In the genomic region with DNA sequence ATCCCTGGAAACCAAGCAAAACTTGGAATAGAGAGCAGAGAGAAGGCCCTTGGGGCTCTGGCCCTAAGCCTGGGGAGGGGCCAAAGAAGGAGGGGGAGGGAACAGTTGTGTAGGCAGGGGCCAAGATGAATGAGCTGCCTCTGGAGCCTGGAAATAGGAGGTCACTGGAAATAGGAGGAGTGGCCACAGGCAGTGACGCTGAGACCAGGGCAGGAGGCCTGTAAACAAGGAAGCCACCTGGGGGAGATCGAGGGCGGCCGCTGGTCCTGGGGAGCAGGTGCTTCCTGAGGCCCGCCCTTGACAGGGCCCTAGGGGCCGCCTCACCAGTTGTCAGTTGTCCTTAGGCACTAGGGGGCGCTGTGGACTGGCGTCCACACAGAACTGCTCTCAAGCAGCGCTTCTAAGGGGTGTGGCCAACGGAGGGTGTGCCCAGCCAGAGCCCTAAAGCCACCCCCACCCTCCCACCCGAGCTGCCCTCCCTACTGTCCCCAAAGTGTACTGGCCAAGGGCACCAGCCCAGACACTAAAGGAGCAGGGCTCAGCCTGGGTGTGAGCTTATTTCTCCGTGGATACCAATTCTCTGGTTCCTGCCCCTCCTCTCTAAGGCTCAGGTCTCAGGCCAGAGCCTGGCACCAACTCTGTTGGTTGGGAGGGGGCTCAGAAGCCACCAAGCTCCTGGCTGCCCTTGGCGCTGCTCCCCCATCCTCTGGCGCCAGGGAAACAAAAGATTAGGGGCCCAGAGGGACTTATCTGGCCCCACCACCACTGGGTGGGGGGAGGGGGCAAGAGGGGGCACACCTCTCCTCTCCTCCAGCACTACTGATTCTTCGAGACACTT, we compare ENCODE assay signal across 7 mouse cellular contexts. TPM values are rescaled to one million over a fixed set of nuclear protein-coding genes. Genes with fewer than 3 reads are reported as not detected.
DNase-seq lines count a peak whose midpoint lies in the region; ATAC-seq lines count a peak whose summit lies in the region.

No protein-coding gene starts in this region.

- H3K4me1 ChIP-seq in heart, embryonic 16.5 days (ENCODE audit: control insufficient read depth, insufficient read depth, low read length), result peaks cover 16% of the 10 kb centered on the region
- H3K4me1 ChIP-seq in megakaryocyte, embryonic 14.5 days, result peaks cover 58% of the 10 kb centered on the region

- H3K36me3 ChIP-seq in heart, embryonic 16.5 days (ENCODE audit: control insufficient read depth, insufficient read depth), result peaks cover 7% of the 10 kb centered on the region
- peaks cover 49% of the 10 kb centered on the region for H3K36me3 ChIP-seq in megakaryocyte, embryonic 14.5 days (replicated peaks; ENCODE audit: low read length)

- peak; percentile 92 for DNase-seq in MN1 (ENCODE audit: low spot score)
- DNase-seq in brain, adult 2 months (ENCODE audit: low read depth, low spot score), result peak; percentile 85
- peak; percentile 94 to 95 for DNase-seq in kidney, postnatal 25 days
- DNase-seq in spleen, adult 18-20 months, result peak; percentile 77 to 81

- peak overlapping the region; percentile 69 for H3K27ac ChIP-seq in heart, embryonic 16.5 days (ENCODE audit: low read length)

- 9% methylated on average over 15 of the region's 15 CpGs for WGBS in heart, embryonic 16.5 days

- peak; percentile 85 for ATAC-seq in erythroblast, adult 5-6 weeks (replicated peaks; ENCODE audit: low FRiP score, poor library complexity, severe bottlenecking)
- ATAC-seq in heart, embryonic 16.5 days (replicated peaks; ENCODE audit: extremely low read depth, insufficient read depth, low FRiP score), result peak; percentile 89

- H3K9me3 ChIP-seq in heart, embryonic 16.5 days (replicated peaks; ENCODE audit: control insufficient read depth, low read length), result no peaks in the 10 kb centered on the region
- H3K9me3 ChIP-seq in megakaryocyte, embryonic 14.5 days, result no peaks in the 10 kb centered on the region

- H3K27me3 ChIP-seq in heart, embryonic 16.5 days (ENCODE audit: control insufficient read depth, insufficient read depth, low read length), result no peaks in the 10 kb centered on the region
- peaks cover 24% of the 10 kb centered on the region for H3K27me3 ChIP-seq in megakaryocyte, embryonic 14.5 days (replicated peaks)

- H3K4me2 ChIP-seq in heart, embryonic 16.5 days (ENCODE audit: low read depth, low read length), result peak overlapping the region; percentile 61

- peak overlapping the region; percentile 28 for H3K9ac ChIP-seq in heart, embryonic 16.5 days (ENCODE audit: low read length)

- peak overlapping the region; percentile 36 for H3K4me3 ChIP-seq in heart, embryonic 16.5 days (ENCODE audit: low read length)
- H3K4me3 ChIP-seq in megakaryocyte, embryonic 14.5 days (replicated peaks), result peak overlapping the region; percentile 87

RNA-seq across cellular contexts. Expression of gene Vps18, which starts 11.7 kb away (rescaled TPM):
- total RNA-seq in erythroblast, adult 5-6 weeks (2015; ENCODE audit: low replicate concordance), result 1.2 and 1.7 TPM in 2 replicates
- total RNA-seq in erythroblast, adult 5-6 weeks (2017; ENCODE audit: low replicate concordance), result 3.1 and 3.8 TPM in 2 replicates
- 13.3 and 13.6 TPM in 2 replicates for polyA plus RNA-seq in heart, embryonic 16.5 days (2015; fragmentation: Nextera tagmentation; extraction: Ambion mirVana)
- polyA plus RNA-seq in megakaryocyte, embryonic 14.5 days (2012; ENCODE audit: insufficient read depth, low replicate concordance), result 8.8 and 11.1 TPM in 2 replicates

RNA-seq across cellular contexts. Expression of gene Dll4, which starts 25.4 kb away (rescaled TPM):
- total RNA-seq in erythroblast, adult 5-6 weeks (2015; ENCODE audit: low replicate concordance), result not detected in 2 replicates
- total RNA-seq in erythroblast, adult 5-6 weeks (2017; ENCODE audit: low replicate concordance), result not detected in 2 replicates
- polyA plus RNA-seq in heart, embryonic 16.5 days (2015; fragmentation: Nextera tagmentation; extraction: Ambion mirVana), result 14.1 TPM in 2 replicates
- not detected in 2 replicates for polyA plus RNA-seq in megakaryocyte, embryonic 14.5 days (2012; ENCODE audit: insufficient read depth, low replicate concordance)

RNA-seq across cellular contexts. Expression of gene Rhov, which starts 29.1 kb away (rescaled TPM):
- total RNA-seq in erythroblast, adult 5-6 weeks (2015; ENCODE audit: low replicate concordance), result not detected in 2 replicates
- total RNA-seq in erythroblast, adult 5-6 weeks (2017; ENCODE audit: low replicate concordance), result not detected in 2 replicates
- polyA plus RNA-seq in heart, embryonic 16.5 days (2015; fragmentation: Nextera tagmentation; extraction: Ambion mirVana), result 1.0 and 1.3 TPM in 2 replicates
- 1.9 TPM in 1 of 2 replicates, not detected in the other for polyA plus RNA-seq in megakaryocyte, embryonic 14.5 days (2012; ENCODE audit: insufficient read depth, low replicate concordance)

RNA-seq across cellular contexts. Expression of gene Chac1, which starts 50.8 kb away (rescaled TPM):
- 0.77 TPM in 1 of 2 replicates, not detected in the other for total RNA-seq in erythroblast, adult 5-6 weeks (2015; ENCODE audit: low replicate concordance)
- 0.42 and 1.0 TPM in 2 replicates for total RNA-seq in erythroblast, adult 5-6 weeks (2017; ENCODE audit: low replicate concordance)
- 0.42 and 0.50 TPM in 2 replicates for polyA plus RNA-seq in heart, embryonic 16.5 days (2015; fragmentation: Nextera tagmentation; extraction: Ambion mirVana)
- polyA plus RNA-seq in megakaryocyte, embryonic 14.5 days (2012; ENCODE audit: insufficient read depth, low replicate concordance), result 33.0 and 93.9 TPM in 2 replicates

Comparison
In these comparisons a context has a peak if more than half of its experiments do, and no peak if none do; other contexts are left out.
1. Peak in every context shown above with its lines: DNase-seq, ATAC-seq, H3K4me3 ChIP-seq and H3K27ac ChIP-seq.
2. RNA of gene Dll4, which starts 25.4 kb away (polyA plus RNA-seq): 14.1 TPM in heart, embryonic 16.5 days; not detected in megakaryocyte, embryonic 14.5 days; every median in the first group is over 10 times any median in the second.